Mouse (Mus musculus): ENCODE results near the gene Pid1. TPM values are rescaled to one million over a fixed set of nuclear protein-coding genes. Genes with fewer than 3 reads are reported as not detected.
"Not testable (repeated sequence)": the region's sequence is repeated elsewhere in the genome, so short reads cannot be mapped to it uniquely, and the experiment has no call there.

Pid1 gene
- polyA plus RNA-seq, 1 experiment from 2014 or later, result 14.3 TPM

GRCm38 (mm10) chr1:84366553-84366952 is 2.6 kb upstream of the Pid1 start:
- no peak overlapping the region for H3K9ac ChIP-seq (ENCODE audit: low read length)
- no peak overlapping the region for H3K4me3 ChIP-seq (ENCODE audit: low read length)
- H3K27ac ChIP-seq (ENCODE audit: low read length), result no peak overlapping the region
- no peaks in the 10 kb centered on the region for H3K9me3 ChIP-seq (ENCODE audit: control insufficient read depth, low read length)
- no peaks in the 10 kb centered on the region for H3K36me3 ChIP-seq (ENCODE audit: control insufficient read depth, insufficient read depth, low read length)
- H3K4me2 ChIP-seq (ENCODE audit: low read depth, low read length), result no peak overlapping the region
- H3K4me1 ChIP-seq (replicated peaks; ENCODE audit: control insufficient read depth, insufficient read depth, low read length), result no peaks in the 10 kb centered on the region
- 55% methylated on average over 3 of the region's 3 CpGs for WGBS
- ATAC-seq (ENCODE audit: low read depth), result no peak
- H3K27me3 ChIP-seq (ENCODE audit: control insufficient read depth, insufficient read depth, low read depth, low read length), result no peaks in the 10 kb centered on the region

GRCm38 (mm10) chr1:84362709-84363617 is 1.0 kb downstream of the Pid1 start:
- Histone ChIP-seq H3K36me3 (ENCODE audit: control insufficient read depth, insufficient read depth, low read length) (no peaks in the 10 kb centered on the region), H3K4me3 (ENCODE audit: low read length) (no peak overlapping the region), H3K4me1 (replicated peaks; ENCODE audit: control insufficient read depth, insufficient read depth, low read length) (no peaks in the 10 kb centered on the region), H3K27me3 (ENCODE audit: control insufficient read depth, insufficient read depth, low read depth, low read length) (no peaks in the 10 kb centered on the region), H3K4me2 (ENCODE audit: low read depth, low read length) (no peak overlapping the region), H3K27ac (ENCODE audit: low read length) (no peak overlapping the region), H3K9ac (ENCODE audit: low read length) (no peak overlapping the region), H3K9me3 (ENCODE audit: control insufficient read depth, low read length) (no peaks in the 10 kb centered on the region)
- ATAC-seq (ENCODE audit: low read depth), result no peak
- 77% methylated on average over 7 of the region's 7 CpGs for WGBS

DNA sequence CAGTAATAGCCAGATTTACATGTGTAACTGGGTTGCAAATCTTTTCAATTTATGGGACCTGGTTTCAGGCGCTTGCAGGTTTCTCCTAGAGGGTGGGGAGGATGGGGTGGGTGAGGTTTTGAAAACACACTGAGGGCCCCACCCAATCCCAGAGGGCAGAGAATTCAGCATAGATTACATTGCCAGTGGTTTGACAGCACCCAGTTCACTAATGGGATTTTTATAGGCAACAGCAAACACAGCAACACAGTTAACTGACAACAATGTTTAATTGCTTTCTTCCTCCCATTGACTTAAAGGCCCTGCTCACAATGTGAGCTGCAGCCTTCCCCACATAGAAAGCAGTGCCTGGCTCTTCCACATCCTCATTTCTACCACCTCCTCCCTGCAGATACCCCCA is 1.8 kb downstream of the Pid1 start:
- 72% methylated on average over 1 of the region's 1 CpGs for WGBS
- H3K4me1 ChIP-seq (replicated peaks; ENCODE audit: control insufficient read depth, insufficient read depth, low read length), result no peaks in the 10 kb centered on the region
- no peak overlapping the region for H3K4me2 ChIP-seq (ENCODE audit: low read depth, low read length)
- no peaks in the 10 kb centered on the region for H3K9me3 ChIP-seq (ENCODE audit: control insufficient read depth, low read length)
- no peak for ATAC-seq (ENCODE audit: low read depth)
- H3K36me3 ChIP-seq (ENCODE audit: control insufficient read depth, insufficient read depth, low read length), result no peaks in the 10 kb centered on the region
- no peak overlapping the region for H3K27ac ChIP-seq (ENCODE audit: low read length)
- no peak overlapping the region for H3K9ac ChIP-seq (ENCODE audit: low read length)
- no peak overlapping the region for H3K4me3 ChIP-seq (ENCODE audit: low read length)
- no peaks in the 10 kb centered on the region for H3K27me3 ChIP-seq (ENCODE audit: control insufficient read depth, insufficient read depth, low read depth, low read length)

DNA sequence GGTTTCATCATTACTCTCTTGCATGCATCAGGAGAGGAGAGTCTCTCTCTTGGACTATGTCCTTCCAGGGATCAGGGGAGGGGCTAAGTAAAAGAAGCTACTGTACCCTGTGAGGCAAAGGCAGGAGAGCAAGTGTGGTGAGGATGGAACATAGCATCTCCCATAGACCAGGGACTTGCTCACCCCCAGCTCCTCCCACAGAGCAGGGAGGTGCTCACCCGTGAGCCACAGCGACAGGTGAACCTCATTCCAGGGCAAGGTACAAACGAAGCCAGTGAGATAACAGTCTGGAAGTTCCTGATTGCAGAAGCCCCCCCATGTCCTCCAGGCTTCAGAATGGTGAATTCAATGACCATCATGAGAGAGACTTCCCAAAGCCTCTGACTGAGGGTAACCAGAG is 2.6 kb downstream of the Pid1 start:
- no peak overlapping the region for H3K4me3 ChIP-seq (ENCODE audit: low read length)
- no peak overlapping the region for H3K27ac ChIP-seq (ENCODE audit: low read length)
- ATAC-seq (ENCODE audit: low read depth), result no peak
- no peak overlapping the region for H3K4me2 ChIP-seq (ENCODE audit: low read depth, low read length)
- H3K9ac ChIP-seq (ENCODE audit: low read length), result no peak overlapping the region
- WGBS, result 51% methylated on average over 3 of the region's 3 CpGs
- H3K27me3 ChIP-seq (ENCODE audit: control insufficient read depth, insufficient read depth, low read depth, low read length), result no peaks in the 10 kb centered on the region
- H3K9me3 ChIP-seq (ENCODE audit: control insufficient read depth, low read length), result no peaks in the 10 kb centered on the region
- H3K36me3 ChIP-seq (ENCODE audit: control insufficient read depth, insufficient read depth, low read length), result no peaks in the 10 kb centered on the region
- H3K4me1 ChIP-seq (replicated peaks; ENCODE audit: control insufficient read depth, insufficient read depth, low read length), result no peaks in the 10 kb centered on the region

- no peaks in the 10 kb centered on the region for H3K9me3 ChIP-seq (ENCODE audit: control insufficient read depth, low read length)
Measured at GRCm38 (mm10) chr1:84359611-84360500, 4.1 kb downstream of the Pid1 start.

DNA sequence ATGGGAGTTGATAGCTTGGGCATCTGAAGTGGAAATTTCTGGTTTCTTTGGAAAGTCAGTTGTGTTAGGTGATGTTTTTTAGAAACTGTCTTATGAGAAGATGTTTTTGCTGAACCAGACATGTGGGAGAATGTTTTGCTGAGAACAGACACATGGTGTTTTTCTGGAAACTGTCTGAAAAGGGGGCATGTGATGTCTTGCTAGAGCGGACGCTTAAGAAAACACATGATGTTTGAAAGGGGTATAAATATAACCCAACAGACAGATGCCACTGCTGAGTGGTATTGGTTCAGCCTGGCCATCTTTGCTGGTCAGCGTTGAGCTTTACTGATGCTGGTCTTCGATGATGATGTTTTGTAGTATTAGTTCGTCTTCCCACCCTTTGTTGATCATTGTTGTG is 6.8 kb downstream of the Pid1 start:
- H3K9ac ChIP-seq (ENCODE audit: low read length), result no peak overlapping the region
- no peak overlapping the region for H3K4me3 ChIP-seq (ENCODE audit: low read length)
- 76% methylated on average over 5 of the region's 5 CpGs for WGBS
- H3K27ac ChIP-seq (ENCODE audit: low read length), result no peak overlapping the region
- no peaks in the 10 kb centered on the region for H3K4me1 ChIP-seq (replicated peaks; ENCODE audit: control insufficient read depth, insufficient read depth, low read length)
- no peaks in the 10 kb centered on the region for H3K9me3 ChIP-seq (ENCODE audit: control insufficient read depth, low read length)
- H3K27me3 ChIP-seq (ENCODE audit: control insufficient read depth, insufficient read depth, low read depth, low read length), result no peaks in the 10 kb centered on the region
- ATAC-seq (ENCODE audit: low read depth), result no peak
- H3K4me2 ChIP-seq (ENCODE audit: low read depth, low read length), result no peak overlapping the region
- no peaks in the 10 kb centered on the region for H3K36me3 ChIP-seq (ENCODE audit: control insufficient read depth, insufficient read depth, low read length)

More at GRCm38 (mm10) chr1:84359611-84360500, 4.1 kb downstream of the Pid1 start:
- Histone ChIP-seq H3K27me3 (ENCODE audit: control insufficient read depth, insufficient read depth, low read depth, low read length) (no peaks in the 10 kb centered on the region), H3K36me3 (ENCODE audit: control insufficient read depth, insufficient read depth, low read length) (no peaks in the 10 kb centered on the region), H3K27ac (ENCODE audit: low read length) (no peak overlapping the region), H3K4me2 (ENCODE audit: low read depth, low read length) (no peak overlapping the region), H3K4me1 (replicated peaks; ENCODE audit: control insufficient read depth, insufficient read depth, low read length) (no peaks in the 10 kb centered on the region), H3K9ac (ENCODE audit: low read length) (no peak overlapping the region), H3K4me3 (ENCODE audit: low read length) (no peak overlapping the region)
- WGBS, result 82% methylated on average over 6 of the region's 6 CpGs
- no peak for ATAC-seq (ENCODE audit: low read depth)

DNA sequence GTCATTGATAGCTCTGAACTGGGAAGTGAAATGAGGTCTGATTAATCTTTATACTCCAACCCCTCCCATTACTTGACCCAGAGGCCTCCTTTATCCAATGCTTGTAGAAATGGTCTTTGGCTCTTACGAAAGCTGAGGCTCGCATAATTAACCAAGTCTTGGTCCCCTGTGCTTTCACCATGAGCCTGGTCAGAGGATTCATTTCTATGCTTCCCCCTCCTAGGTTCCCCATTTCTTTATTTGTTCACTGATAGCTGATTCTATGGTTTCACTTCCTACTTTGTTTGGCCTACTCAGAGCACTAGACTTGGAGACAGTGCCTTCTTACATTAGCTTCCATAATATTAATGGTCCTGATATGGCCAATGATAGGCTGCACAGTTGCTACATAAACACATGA is 13.7 kb downstream of the Pid1 start:
- H3K9me3 ChIP-seq (ENCODE audit: control insufficient read depth, low read length), result no peaks in the 10 kb centered on the region
- no peaks in the 10 kb centered on the region for H3K27me3 ChIP-seq (ENCODE audit: control insufficient read depth, insufficient read depth, low read depth, low read length)
- ATAC-seq (ENCODE audit: low read depth), result no peak
- H3K9ac ChIP-seq (ENCODE audit: low read length), result no peak overlapping the region
- H3K4me1 ChIP-seq (replicated peaks; ENCODE audit: control insufficient read depth, insufficient read depth, low read length), result no peaks in the 10 kb centered on the region
- 87% methylated on average over 2 of the region's 2 CpGs for WGBS
- H3K4me2 ChIP-seq (ENCODE audit: low read depth, low read length), result no peak overlapping the region
- H3K4me3 ChIP-seq (ENCODE audit: low read length), result no peak overlapping the region
- H3K27ac ChIP-seq (ENCODE audit: low read length), result no peak overlapping the region
- H3K36me3 ChIP-seq (ENCODE audit: control insufficient read depth, insufficient read depth, low read length), result no peaks in the 10 kb centered on the region

DNA sequence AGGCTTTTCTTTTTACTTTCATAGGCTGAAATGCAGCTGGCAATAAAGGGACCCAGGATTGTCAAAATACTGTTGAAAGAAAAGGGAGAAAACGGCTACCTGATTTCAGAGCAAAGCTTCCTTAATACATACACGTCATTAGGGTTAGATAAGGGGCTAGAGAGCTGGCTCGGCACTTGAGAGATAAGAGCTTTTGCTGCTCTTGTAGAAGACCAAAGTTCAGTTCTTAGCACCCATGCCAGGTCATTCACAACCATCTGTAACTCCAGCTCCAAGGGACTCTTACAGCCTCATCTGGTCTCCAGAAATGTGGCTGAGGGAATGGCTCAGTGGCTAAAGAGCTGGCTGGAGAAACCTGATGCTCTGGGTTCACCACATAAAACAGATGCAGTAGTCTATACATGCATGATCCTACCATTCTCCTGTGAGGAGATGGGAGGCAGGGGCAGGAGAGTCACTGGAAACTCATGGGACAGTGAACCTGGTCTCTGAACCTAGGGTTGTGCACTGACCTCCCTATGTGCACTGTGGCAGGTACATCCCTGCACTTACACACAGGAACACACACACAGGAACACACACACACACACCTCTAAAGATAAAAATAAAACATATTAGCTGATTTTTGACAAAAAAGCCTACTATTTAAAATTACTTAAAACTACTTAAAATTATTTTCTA is 16.0 kb downstream of the Pid1 start:
- H3K27me3 ChIP-seq (ENCODE audit: control insufficient read depth, insufficient read depth, low read depth, low read length), result no peaks in the 10 kb centered on the region
- no peaks in the 10 kb centered on the region for H3K9me3 ChIP-seq (ENCODE audit: control insufficient read depth, low read length)
- no peak overlapping the region for H3K27ac ChIP-seq (ENCODE audit: low read length)
- WGBS, result 22% methylated on average over 3 of the region's 3 CpGs
- no peaks in the 10 kb centered on the region for H3K36me3 ChIP-seq (ENCODE audit: control insufficient read depth, insufficient read depth, low read length)
- ATAC-seq (ENCODE audit: low read depth), result no peak
- no peak overlapping the region for H3K4me2 ChIP-seq (ENCODE audit: low read depth, low read length)
- H3K9ac ChIP-seq (ENCODE audit: low read length), result no peak overlapping the region
- no peak overlapping the region for H3K4me3 ChIP-seq (ENCODE audit: low read length)
- no peaks in the 10 kb centered on the region for H3K4me1 ChIP-seq (replicated peaks; ENCODE audit: control insufficient read depth, insufficient read depth, low read length)

GRCm38 (mm10) chr1:84332797-84333196 is 31.2 kb downstream of the Pid1 start:
- not testable (repeated sequence) for H3K27me3 ChIP-seq (ENCODE audit: control insufficient read depth, insufficient read depth, low read depth, low read length); H3K4me2 ChIP-seq (ENCODE audit: low read depth, low read length); H3K9me3 ChIP-seq (ENCODE audit: control insufficient read depth, low read length); H3K4me3 ChIP-seq (ENCODE audit: low read length); ATAC-seq (ENCODE audit: low read depth); H3K9ac ChIP-seq (ENCODE audit: low read length); H3K27ac ChIP-seq (ENCODE audit: low read length); H3K4me1 ChIP-seq (replicated peaks; ENCODE audit: control insufficient read depth, insufficient read depth, low read length); H3K36me3 ChIP-seq (ENCODE audit: control insufficient read depth, insufficient read depth, low read length)
- WGBS, result 61% methylated on average over 3 of the region's 3 CpGs
